In the genomic region with DNA sequence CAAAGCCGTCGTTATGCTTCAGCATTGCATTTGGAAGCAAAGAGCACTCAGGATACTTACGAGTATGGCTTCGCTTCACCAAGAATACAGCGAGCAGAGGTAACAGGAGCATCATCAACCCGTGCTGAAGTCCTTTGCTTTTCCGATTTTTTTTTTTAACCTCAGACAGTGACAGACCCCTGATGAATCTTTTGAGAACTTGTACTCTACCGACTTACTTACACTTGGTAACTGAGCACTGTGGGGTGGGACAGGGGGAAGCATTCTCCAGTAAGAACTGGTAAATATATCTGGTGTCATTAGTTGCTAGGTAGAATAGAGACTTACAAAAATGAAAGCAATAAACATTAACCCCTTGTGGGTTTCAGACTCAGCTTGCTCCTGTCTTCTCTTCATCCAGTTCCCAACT, we compare ENCODE assay signal across 8 mouse cellular contexts. TPM values are rescaled to one million over a fixed set of nuclear protein-coding genes. Genes with fewer than 3 reads are reported as not detected.
DNase-seq lines count a peak whose midpoint lies in the region; ATAC-seq and TF ChIP-seq lines count a peak whose summit lies in the region.

A gene (minus strand): TSS at position 243 of the 409 bp plus-strand sequence.

- H3K4me1 ChIP-seq in forebrain, embryonic 15.5 days, result no peaks in the 10 kb centered on the region
- H3K4me1 ChIP-seq in hindbrain, postnatal 0 days (ENCODE audit: insufficient read depth, low read length), result no peaks in the 10 kb centered on the region
- H3K4me1 ChIP-seq in liver, embryonic 12.5 days, result no peaks in the 10 kb centered on the region; the same call in 1 of the 2 replicates

- no peak within 1 kb of the TSS for H3K9ac ChIP-seq in forebrain, embryonic 15.5 days (replicated peaks)
- H3K9ac ChIP-seq in hindbrain, postnatal 0 days (replicated peaks; ENCODE audit: low read length), result no peak within 1 kb of the TSS; the same call in 1 of the 2 replicates
- no peak within 1 kb of the TSS for H3K9ac ChIP-seq in liver, embryonic 12.5 days

- 44% methylated on average over 8 of the region's 8 CpGs for WGBS in forebrain, embryonic 15.5 days
- WGBS in hindbrain, postnatal 0 days, result 45% methylated on average over 8 of the region's 8 CpGs
- WGBS in liver, embryonic 12.5 days (ENCODE audit: insufficient replicate concordance), result 54% methylated on average over 8 of the region's 8 CpGs

- H3K9me3 ChIP-seq in forebrain, embryonic 15.5 days, result no peaks in the 10 kb centered on the region
- H3K9me3 ChIP-seq in hindbrain, postnatal 0 days (ENCODE audit: low read length), result no peaks in the 10 kb centered on the region
- no peaks in the 10 kb centered on the region for H3K9me3 ChIP-seq in liver, embryonic 12.5 days (replicated peaks)

- H3K36me3 ChIP-seq in forebrain, embryonic 15.5 days, result no peaks in the 10 kb centered on the region
- no peaks in the 10 kb centered on the region for H3K36me3 ChIP-seq in hindbrain, postnatal 0 days (ENCODE audit: insufficient read depth, low read length)
- H3K36me3 ChIP-seq in liver, embryonic 12.5 days, result no peaks in the 10 kb centered on the region

- H3K4me2 ChIP-seq in forebrain, embryonic 15.5 days (replicated peaks), result peak within 1 kb of the TSS; percentile 3; the same call in 1 of the 2 replicates
- peak within 1 kb of the TSS; percentile 49 for H3K4me2 ChIP-seq in hindbrain, postnatal 0 days (ENCODE audit: low read depth, low read length)
- H3K4me2 ChIP-seq in liver, embryonic 12.5 days, result peak within 1 kb of the TSS; percentile 38

- peak; percentile 81 for ATAC-seq in forebrain, embryonic 15.5 days (replicated peaks)
- peak; percentile 94 for ATAC-seq in hindbrain, postnatal 0 days
- ATAC-seq in liver, embryonic 12.5 days, result 0 out of 2 replicates have a peak, but pooled peaks have one; percentile 54

- H3K27ac ChIP-seq in forebrain, embryonic 15.5 days (replicated peaks), result no peak within 1 kb of the TSS
- no peak within 1 kb of the TSS; the same call in 1 of the 2 replicates for H3K27ac ChIP-seq in hindbrain, postnatal 0 days
- no peak within 1 kb of the TSS for H3K27ac ChIP-seq in liver, embryonic 12.5 days

- TF ChIP-seq CTCF in hindbrain, postnatal 0 days (IDR thresholded peaks at IDR 0.05; ENCODE audit: low read depth), result no peak

- peak within 1 kb of the TSS; percentile 14; the same call in 1 of the 2 replicates for H3K4me3 ChIP-seq in forebrain, embryonic 15.5 days
- peak within 1 kb of the TSS; percentile 29 for H3K4me3 ChIP-seq in hindbrain, postnatal 0 days (ENCODE audit: low read length)
- no peak within 1 kb of the TSS for H3K4me3 ChIP-seq in liver, embryonic 12.5 days

- H3K27me3 ChIP-seq in forebrain, embryonic 15.5 days, result no peaks in the 10 kb centered on the region
- H3K27me3 ChIP-seq in hindbrain, postnatal 0 days (ENCODE audit: insufficient read depth, low read length), result no peaks in the 10 kb centered on the region
- H3K27me3 ChIP-seq in liver, embryonic 12.5 days (replicated peaks), result no peaks in the 10 kb centered on the region

- DNase-seq in spleen, adult 12 weeks (ENCODE audit: low spot score), result peak; percentile 16
- DNase-seq in spleen, postnatal 14 days (ENCODE audit: low spot score in 2 of 2), result no peak
- peak; percentile 53 for DNase-seq in adrenal gland, postnatal 14 days
- peak; percentile 92 for DNase-seq in hindbrain, postnatal 0 days (ENCODE audit: low spot score)
- DNase-seq in naive thymus-derived CD4-positive, alpha-beta T cell, adult 2 months (ENCODE audit: low read depth), result peak; percentile 88
- no peak for DNase-seq in urinary bladder, adult 18-20 months (ENCODE audit: low spot score in 2 of 2)

RNA-seq across cellular contexts. Expression of the gene that starts here (rescaled TPM):
- 13.8 and 17.2 TPM in 2 replicates for total RNA-seq in adrenal gland, postnatal 14 days (2021)
- 0.59 and 0.83 TPM in 2 replicates for polyA plus RNA-seq in forebrain, embryonic 15.5 days (2015; fragmentation: Nextera tagmentation; extraction: Ambion mirVana)
- total RNA-seq in hindbrain, postnatal 0 days (2014; rRNA removed), result 4.7 and 8.4 TPM in 2 replicates
- 2.7 and 3.0 TPM in 2 replicates for polyA plus RNA-seq in hindbrain, postnatal 0 days (2015; fragmentation: Nextera tagmentation; extraction: Ambion mirVana)
- 0.49 and 0.62 TPM in 2 replicates for polyA plus RNA-seq in liver, embryonic 12.5 days (2016; fragmentation: Nextera tagmentation; extraction: Ambion mirVana)

Comparison
In these comparisons a context has a peak if more than half of its experiments do, and no peak if none do; other contexts are left out.
1. DNase-seq: peak in spleen, adult 12 weeks (single experiment), adrenal gland, postnatal 14 days (single experiment), hindbrain, postnatal 0 days (single experiment) and naive thymus-derived CD4-positive, alpha-beta T cell, adult 2 months (single experiment); none in spleen, postnatal 14 days (0 of 2) and urinary bladder, adult 18-20 months (0 of 2).
2. Peak in ATAC-seq, H3K4me3 ChIP-seq and H3K4me2 ChIP-seq in forebrain, embryonic 15.5 days; RNA of the gene not detected or under 1 TPM.
3. Peak in ATAC-seq and H3K4me2 ChIP-seq in liver, embryonic 12.5 days; RNA of the gene not detected or under 1 TPM.
4. Peak in every context shown above with its lines, with median percentiles within 50 percentile points of each other: ATAC-seq and H3K4me2 ChIP-seq.